Mouse (Mus musculus) heart, adult 9 months (tissue): ENCODE results near the gene Hist1h2an.
"Not testable (repeated sequence)": the region's sequence is repeated elsewhere in the genome, so short reads cannot be mapped to it uniquely, and the experiment has no call there.

Experiments used
- DNase-seq, 2 experiments: peaks; one replicate each; pipeline ENCODE4 v3.0.0; 2022; ENCODE audit warnings: low spot score in 2 of 2

Gene Hist1h2an

GRCm38 (mm10) chr13:21783255-21783617 is 3.8 kb downstream of the Hist1h2an start, which contains the start of gene Hist1h3i:
Hist1h3i (minus strand) TSS chr13:21783370.
- DNase-seq = peak; percentile 73 to 89

GRCm38 (mm10) chr13:21782361-21783254 is 4.4 kb downstream of the Hist1h2an start:
- DNase-seq = not testable (repeated sequence)

- DNase-seq = no peak
Observed at GRCm38 (mm10) chr13:21781639-21782038, 5.4 kb downstream of the Hist1h2an start.

GRCm38 (mm10) chr13:21781021-21781555 is 5.9 kb downstream of the Hist1h2an start:
- no peak for DNase-seq

GRCm38 (mm10) chr13:21779767-21780731 is 7.0 kb downstream of the Hist1h2an start, which contains the start of gene Hist1h1b:
Hist1h1b (minus strand) TSS chr13:21780625.
- DNase-seq = peak; percentile 35 to 56

GRCm38 (mm10) chr13:21778814-21779766 is 7.9 kb downstream of the Hist1h2an start:
- peak; percentile 77 to 88 for DNase-seq

- no peak for DNase-seq
Observed at GRCm38 (mm10) chr13:21755707-21756106, 31.3 kb downstream of the Hist1h2an start.

- not testable (repeated sequence) for DNase-seq
Observed at GRCm38 (mm10) chr13:21754294-21755001, 32.6 kb downstream of the Hist1h2an start.

GRCm38 (mm10) chr13:21753524-21754285 is 33.3 kb downstream of the Hist1h2an start, which contains the start of the genes Hist1h2ak and Hist1h2bn:
Hist1h2ak (minus strand) TSS chr13:21753827.
Hist1h2bn (plus strand) TSS chr13:21754123.
- DNase-seq = peak; percentile 78 to 93

- no peak for DNase-seq
Observed at GRCm38 (mm10) chr13:21753051-21753523, 33.9 kb downstream of the Hist1h2an start.

GRCm38 (mm10) chr13:21752356-21752755 is 34.7 kb downstream of the Hist1h2an start:
- no peak for DNase-seq

- DNase-seq = no peak
Observed at GRCm38 (mm10) chr13:21751827-21752226, 35.2 kb downstream of the Hist1h2an start.

GRCm38 (mm10) chr13:21751417-21751816 is 35.6 kb downstream of the Hist1h2an start:
- DNase-seq = no peak

- DNase-seq = peak; percentile 79 to 86
Observed at GRCm38 (mm10) chr13:21750159-21751017, 36.6 kb downstream of the Hist1h2an start, which contains the start of gene Hist1h4k. Hist1h4k (minus strand) TSS chr13:21750505.

GRCm38 (mm10) chr13:21749387-21750158 is 37.4 kb downstream of the Hist1h2an start:
- no peak for DNase-seq

GRCm38 (mm10) chr13:21745006-21745405 is 42.0 kb downstream of the Hist1h2an start:
- no peak for DNase-seq
